Mouse (Mus musculus) ES-Bruce4 (cell line): ENCODE measurements around the gene Pfkfb3.

Experiments used
- CTCF ChIP-seq: IDR thresholded peaks from one replicate; pipeline ENCODE4 v1.8.1; 2011; ENCODE audit warnings: low read depth, low read length
- EP300 ChIP-seq: IDR thresholded peaks from 2 replicates; pipeline ENCODE4 v1.6.1; 2011; ENCODE audit warnings: low read depth, low read length; ENCODE audit not compliant: insufficient read depth
- POLR2A ChIP-seq: IDR thresholded peaks from one replicate; pipeline ENCODE4 v1.8.1; 2011; ENCODE audit warnings: low read length; ENCODE audit not compliant: insufficient read depth

- no peak for TF ChIP-seq CTCF
- TF ChIP-seq POLR2A, result no peak
- no peak for TF ChIP-seq EP300
Observed at GRCm38 (mm10) chr2:11427596-11427995, 126.3 kb downstream of the Pfkfb3 start.
